Mouse (Mus musculus) embryonic facial prominence, embryonic 11.5 days (tissue): ENCODE measurements around the gene Cdk6. TPM values are rescaled to one million over a fixed set of nuclear protein-coding genes. Genes with fewer than 3 reads are reported as not detected.

Experiments
- ATAC-seq: fragments of 200-750 bp; cut with Nextera tagmentation; replicated peaks from 2 replicates; pipeline ENCODE4 v1.8.0; 2017; ENCODE audit warnings: low read depth; ENCODE audit not compliant: insufficient number of reproducible peaks, low FRiP score, low TSS enrichment
- DNase-seq: peaks from one replicate; pipeline ENCODE4 v3.0.0-alpha.2; 2015; ENCODE audit warnings: low spot score
- H3K27ac ChIP-seq: fragments of 300-500 bp; sonication (generic); replicated peaks from 2 replicates; pipeline ENCODE4 v1.5.1; 2014; ENCODE audit warnings: mild to moderate bottlenecking, low read depth, low read length, control low read depth
- H3K27me3 ChIP-seq: fragments of 300-500 bp; sonication (generic); 2 replicates; pipeline ENCODE4 v1.6.1; 2014; ENCODE audit warnings: mild to moderate bottlenecking, low read length, moderate library complexity, mixed read lengths; ENCODE audit not compliant: control insufficient read depth, insufficient read depth
- H3K36me3 ChIP-seq: fragments of 300-500 bp; sonication (generic); replicated peaks from 2 replicates; pipeline ENCODE4 v1.6.1; 2014; ENCODE audit warnings: low read depth, mild to moderate bottlenecking, low read length, moderate library complexity, mixed read lengths; ENCODE audit not compliant: control insufficient read depth, insufficient read depth
- H3K4me1 ChIP-seq: fragments of 300-500 bp; sonication (generic); 2 replicates; pipeline ENCODE4 v1.6.1; 2014; ENCODE audit warnings: low read length, mixed read lengths; ENCODE audit not compliant: control insufficient read depth, insufficient read depth
- H3K4me2 ChIP-seq: fragments of 300-500 bp; sonication (generic); 2 replicates; pipeline ENCODE4 v1.6.1; 2014; ENCODE audit warnings: low read depth, mild to moderate bottlenecking, control low read depth, low read length, moderate library complexity
- H3K4me3 ChIP-seq: fragments of 300-500 bp; sonication (generic); 2 replicates; pipeline ENCODE4 v1.5.1; 2014; ENCODE audit warnings: low read depth, low read length, control low read depth
- H3K9ac ChIP-seq: fragments of 300-500 bp; sonication (generic); replicated peaks from 2 replicates; pipeline ENCODE4 v1.6.1; 2014; ENCODE audit warnings: mild to moderate bottlenecking, control low read depth, low read length
- H3K9me3 ChIP-seq: fragments of 300-500 bp; sonication (generic); replicated peaks from 2 replicates; pipeline ENCODE4 v1.6.1; 2016; ENCODE audit warnings: mild to moderate bottlenecking, low read length, inconsistent platforms, mixed read lengths; ENCODE audit not compliant: control insufficient read depth
- WGBS: fragments of 180-500 bp; shearing (Covaris S2); extraction: QIAGEN DNeasy Blood & Tissue Kit; methylation state at CpG from one replicate; pipeline ENCODE4 v1.1.7; 2014; 5-methylcytosine and 5-hydroxymethylcytosine counted together
- polyA plus RNA-seq: library from polyadenylated mRNA; unstranded; fragments of >200 nt; fragmentation: Nextera tagmentation; extraction: Ambion mirVana; gene quantifications from 2 replicates; pipeline ENCODE4 v1.2.1, GENCODE M21; 2014

Cdk6 gene
- polyA plus RNA-seq, 1 experiment from 2014 or later = 17.2 TPM

DNA sequence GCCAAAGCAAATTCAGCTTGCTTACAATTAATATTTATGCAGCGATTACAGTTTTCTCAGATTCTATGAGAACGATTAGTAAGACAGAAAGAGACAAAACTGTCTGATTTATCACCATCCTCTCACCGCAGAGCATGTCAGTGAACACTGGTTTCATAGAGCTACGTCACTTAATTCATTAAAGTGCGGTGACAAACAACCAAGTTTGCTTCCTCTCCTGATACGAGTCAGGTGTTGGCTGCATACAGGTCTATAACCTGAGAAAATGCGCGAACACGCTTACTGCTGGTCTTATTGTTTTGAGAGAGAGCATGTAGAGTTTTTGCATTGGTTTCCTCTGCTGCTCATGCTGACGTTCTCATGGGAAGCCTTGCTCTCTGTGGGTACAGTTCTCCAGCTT, 31.9 kb downstream of the Cdk6 start:
- Histone ChIP-seq H3K4me2 (no peak overlapping the region), H3K27ac (no peak overlapping the region), H3K9me3 (no peaks in the 10 kb centered on the region), H3K4me1 (no peaks in the 10 kb centered on the region), H3K9ac (no peak overlapping the region), H3K4me3 (no peak overlapping the region), H3K27me3 (no peaks in the 10 kb centered on the region), H3K36me3 (no peaks in the 10 kb centered on the region)
- whole genome bisulfite sequencing = 92% methylated on average over 10 of the region's 10 CpGs
- DNase-seq = no peak
- no peak for ATAC-seq

DNA sequence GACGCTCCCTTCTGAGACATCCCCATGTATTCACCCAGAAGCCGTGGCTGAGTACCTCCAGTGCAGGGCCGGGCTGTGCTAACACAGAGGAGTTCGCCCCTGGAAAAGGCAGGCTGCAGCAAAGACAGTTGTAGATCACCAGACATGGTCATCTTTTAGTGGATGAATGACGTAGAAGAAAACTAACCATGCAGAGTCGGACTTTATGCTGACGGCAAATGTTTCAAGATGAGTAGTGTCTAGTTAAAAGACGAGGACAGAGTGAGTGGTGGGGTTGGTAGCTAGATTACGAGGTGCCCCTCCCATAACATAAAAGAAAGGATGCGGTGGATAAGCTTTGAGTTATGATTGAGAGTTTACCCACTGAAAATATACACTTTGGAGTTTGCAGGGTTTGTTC, 33.5 kb downstream of the Cdk6 start:
- Histone ChIP-seq H3K9ac (no peak overlapping the region), H3K27ac (no peak overlapping the region), H3K36me3 (no peaks in the 10 kb centered on the region), H3K4me2 (no peak overlapping the region), H3K4me3 (no peak overlapping the region), H3K27me3 (no peaks in the 10 kb centered on the region), H3K4me1 (no peaks in the 10 kb centered on the region), H3K9me3 (no peaks in the 10 kb centered on the region)
- DNase-seq (no peak), ATAC-seq (no peak)
- 86% methylated on average over 10 of the region's 10 CpGs for WGBS

DNA sequence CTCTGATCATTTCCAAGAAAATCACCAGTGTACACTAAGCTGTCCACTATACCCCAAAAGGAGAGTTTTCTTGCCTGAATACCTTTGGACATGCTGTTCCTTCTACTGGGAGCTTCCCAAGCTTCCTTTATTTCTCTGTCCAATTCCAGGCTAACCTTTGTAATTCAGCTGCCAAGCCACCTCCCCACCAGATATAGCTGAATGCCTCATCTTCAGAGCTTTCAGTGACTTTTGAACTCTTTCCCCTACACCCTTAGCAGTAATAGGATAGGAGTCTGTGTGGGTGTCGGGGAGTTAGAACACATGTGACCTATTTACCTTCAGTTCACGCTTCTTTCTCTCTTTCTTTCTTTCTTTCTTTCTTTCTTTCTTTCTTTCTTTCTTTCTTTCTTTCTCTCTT, 34.9 kb downstream of the Cdk6 start:
- no peaks in the 10 kb centered on the region for H3K36me3 ChIP-seq
- H3K9me3 ChIP-seq = no peaks in the 10 kb centered on the region
- H3K27ac ChIP-seq = no peak overlapping the region
- no peak overlapping the region for H3K9ac ChIP-seq
- WGBS = 70% methylated on average over 2 of the region's 2 CpGs
- ATAC-seq (no peak), DNase-seq (no peak)
- no peak overlapping the region for H3K4me2 ChIP-seq
- no peaks in the 10 kb centered on the region for H3K27me3 ChIP-seq
- no peaks in the 10 kb centered on the region for H3K4me1 ChIP-seq
- H3K4me3 ChIP-seq = no peak overlapping the region

DNA sequence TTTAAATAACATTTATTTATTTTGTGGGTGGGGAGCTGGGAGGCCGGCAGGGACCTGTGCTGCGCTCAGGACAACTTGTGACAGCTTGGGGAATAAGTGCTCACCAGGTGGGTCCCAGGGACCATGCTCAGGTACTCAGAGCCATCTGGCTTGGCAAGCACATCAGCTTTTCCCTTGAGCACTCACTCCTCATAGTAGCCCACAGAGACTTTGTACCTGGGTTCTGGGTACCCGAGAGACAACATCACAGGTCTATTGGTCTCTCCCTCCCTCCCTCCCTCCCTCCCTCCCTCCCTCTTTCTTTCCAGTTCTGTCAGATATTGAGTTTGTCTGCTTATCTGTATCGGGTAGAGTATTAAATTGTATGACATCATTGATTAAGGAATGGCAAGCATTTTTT, 38.0 kb downstream of the Cdk6 start:
- H3K4me2 ChIP-seq = no peak overlapping the region
- H3K27me3 ChIP-seq = no peaks in the 10 kb centered on the region
- no peaks in the 10 kb centered on the region for H3K36me3 ChIP-seq
- no peak overlapping the region for H3K9ac ChIP-seq
- DNase-seq = no peak
- ATAC-seq = no peak
- WGBS = 80% methylated on average over 4 of the region's 4 CpGs
- H3K4me1 ChIP-seq = no peaks in the 10 kb centered on the region
- no peak overlapping the region for H3K27ac ChIP-seq
- H3K4me3 ChIP-seq = no peak overlapping the region
- H3K9me3 ChIP-seq = no peaks in the 10 kb centered on the region

DNA sequence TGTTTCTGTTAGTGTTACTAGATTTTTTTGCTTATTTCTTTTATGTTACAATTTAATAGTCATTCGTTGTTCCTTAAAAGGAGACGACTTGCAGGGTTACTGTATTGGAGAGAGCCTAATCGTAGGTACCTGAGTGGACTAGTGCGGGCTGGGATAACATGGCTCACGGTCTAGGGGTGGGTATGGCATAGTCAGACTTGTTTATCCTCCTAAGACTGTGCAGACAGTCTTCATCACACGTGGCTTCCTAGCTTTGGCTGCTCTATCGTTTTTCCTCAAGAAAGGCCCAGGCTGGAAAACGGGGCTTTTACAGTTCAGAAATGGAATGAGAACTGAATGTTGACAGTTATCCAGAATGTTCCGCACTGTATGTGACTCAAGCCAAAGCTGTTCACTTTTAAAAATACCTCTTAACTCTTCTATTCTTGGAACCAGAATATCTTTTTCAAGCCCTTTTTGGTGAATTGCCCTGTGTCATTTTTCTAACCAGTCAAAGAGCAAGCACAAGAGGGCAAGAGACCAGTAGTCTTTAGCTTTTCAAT, 39.5 kb downstream of the Cdk6 start:
- H3K9ac ChIP-seq = no peak overlapping the region
- no peak overlapping the region for H3K4me3 ChIP-seq
- DNase-seq (no peak), ATAC-seq (no peak)
- no peak overlapping the region for H3K27ac ChIP-seq
- no peaks in the 10 kb centered on the region for H3K9me3 ChIP-seq
- H3K27me3 ChIP-seq = no peaks in the 10 kb centered on the region
- H3K36me3 ChIP-seq = no peaks in the 10 kb centered on the region
- H3K4me2 ChIP-seq = no peak overlapping the region
- H3K4me1 ChIP-seq = no peaks in the 10 kb centered on the region
- 89% methylated on average over 9 of the region's 9 CpGs for WGBS

DNA sequence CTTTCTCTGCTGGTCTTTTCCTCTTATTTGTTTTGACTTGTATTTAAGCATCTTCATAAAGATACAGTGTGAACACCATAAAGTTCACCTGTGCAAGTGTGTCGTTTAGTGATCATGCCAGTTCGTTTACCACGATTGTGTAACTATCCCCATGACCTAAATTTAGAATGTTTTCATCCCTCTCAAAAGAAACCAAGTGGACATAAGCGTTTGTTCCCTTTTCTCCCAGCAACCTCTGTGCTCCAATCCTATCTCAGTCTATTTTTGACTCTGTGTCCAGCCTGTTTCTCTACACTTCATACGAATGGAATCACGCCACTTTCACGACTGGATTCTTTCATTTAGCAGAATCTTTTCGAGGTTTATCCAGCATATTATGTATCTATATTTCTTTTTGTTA, 40.5 kb downstream of the Cdk6 start:
- no peak overlapping the region for H3K4me3 ChIP-seq
- no peak overlapping the region for H3K9ac ChIP-seq
- no peak overlapping the region for H3K27ac ChIP-seq
- H3K27me3 ChIP-seq = no peaks in the 10 kb centered on the region
- no peaks in the 10 kb centered on the region for H3K4me1 ChIP-seq
- 92% methylated on average over 8 of the region's 8 CpGs for WGBS
- H3K4me2 ChIP-seq = no peak overlapping the region
- DNase-seq = no peak
- H3K9me3 ChIP-seq = no peaks in the 10 kb centered on the region
- ATAC-seq = no peak
- H3K36me3 ChIP-seq = no peaks in the 10 kb centered on the region

DNA sequence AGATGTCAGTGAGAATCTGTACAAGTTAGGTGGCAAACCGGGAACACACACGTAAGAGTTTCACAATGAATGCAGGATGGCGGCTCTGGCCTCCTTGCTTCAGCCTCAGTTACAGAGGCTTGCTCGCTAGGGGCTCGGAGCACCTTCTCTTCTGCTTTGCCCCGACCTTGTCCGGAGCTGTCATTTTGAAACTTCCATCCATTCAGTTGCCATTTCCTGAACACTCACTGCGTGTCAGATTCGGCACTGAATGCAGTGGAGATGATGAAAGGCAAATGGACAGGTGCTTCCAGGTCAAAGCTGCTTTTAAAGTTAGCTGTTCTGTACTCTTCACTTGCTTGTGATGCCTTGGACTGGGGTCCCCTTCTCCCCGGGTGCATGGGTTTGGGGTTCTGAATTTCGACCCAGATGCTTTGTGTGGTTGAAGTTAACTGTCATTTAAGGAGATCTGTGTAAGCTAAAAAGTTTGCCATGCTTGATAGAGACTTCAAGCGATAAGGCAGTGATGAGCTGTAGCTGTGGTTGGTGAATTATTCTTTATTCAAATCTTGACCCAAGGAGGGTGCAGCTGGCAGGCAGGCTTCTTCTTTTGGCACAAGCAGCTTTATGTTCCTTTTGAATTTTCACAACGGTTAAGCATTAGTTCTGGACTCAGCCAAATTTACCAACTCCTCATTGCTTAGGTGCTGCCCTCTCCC, 41.2 kb downstream of the Cdk6 start:
- WGBS = 79% methylated on average over 13 of the region's 13 CpGs
- H3K9ac ChIP-seq = no peak overlapping the region
- H3K9me3 ChIP-seq = no peaks in the 10 kb centered on the region
- DNase-seq = no peak
- no peak overlapping the region for H3K4me3 ChIP-seq
- no peak overlapping the region for H3K4me2 ChIP-seq
- H3K36me3 ChIP-seq = no peaks in the 10 kb centered on the region
- no peak overlapping the region for H3K27ac ChIP-seq
- H3K4me1 ChIP-seq = no peaks in the 10 kb centered on the region
- H3K27me3 ChIP-seq = no peaks in the 10 kb centered on the region
- no peak for ATAC-seq

DNA sequence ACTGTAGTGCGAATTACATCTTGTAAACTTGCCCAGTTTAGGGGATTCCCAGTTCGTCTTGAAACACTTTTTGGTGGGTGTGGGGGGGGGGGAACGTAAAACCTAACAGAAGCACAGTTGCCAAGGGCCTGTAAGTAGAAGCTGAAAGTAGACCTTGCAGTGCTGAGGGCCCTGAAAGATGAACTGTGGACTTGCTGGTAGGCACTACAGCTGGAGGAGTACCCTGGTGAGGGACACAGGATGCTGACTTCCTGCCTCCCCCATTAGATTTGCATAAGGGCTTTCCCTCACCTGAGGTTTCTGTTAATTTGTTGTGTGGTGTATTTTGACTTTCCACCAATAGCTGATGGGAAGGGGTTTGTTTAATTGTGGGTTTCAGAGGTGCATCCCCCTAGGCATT, 42.3 kb downstream of the Cdk6 start:
- DNase-seq = no peak
- H3K9ac ChIP-seq = no peak overlapping the region
- H3K36me3 ChIP-seq = no peaks in the 10 kb centered on the region
- WGBS = 76% methylated on average over 3 of the region's 3 CpGs
- H3K9me3 ChIP-seq = no peaks in the 10 kb centered on the region
- no peaks in the 10 kb centered on the region for H3K4me1 ChIP-seq
- no peak overlapping the region for H3K27ac ChIP-seq
- H3K4me2 ChIP-seq = no peak overlapping the region
- H3K27me3 ChIP-seq = no peaks in the 10 kb centered on the region
- ATAC-seq = no peak
- no peak overlapping the region for H3K4me3 ChIP-seq
